Mouse (Mus musculus): ENCODE measurements at regions not wholly inside any gene's neighbourhood (a gene's known extent, or its start where the extent isn't known, plus 50 kb on each side); places are given as distances from the start of the nearest gene placed in this dataset.
A peak's percentile ranks its signal among the peaks of the same experiment; 100 is the strongest.

DNA sequence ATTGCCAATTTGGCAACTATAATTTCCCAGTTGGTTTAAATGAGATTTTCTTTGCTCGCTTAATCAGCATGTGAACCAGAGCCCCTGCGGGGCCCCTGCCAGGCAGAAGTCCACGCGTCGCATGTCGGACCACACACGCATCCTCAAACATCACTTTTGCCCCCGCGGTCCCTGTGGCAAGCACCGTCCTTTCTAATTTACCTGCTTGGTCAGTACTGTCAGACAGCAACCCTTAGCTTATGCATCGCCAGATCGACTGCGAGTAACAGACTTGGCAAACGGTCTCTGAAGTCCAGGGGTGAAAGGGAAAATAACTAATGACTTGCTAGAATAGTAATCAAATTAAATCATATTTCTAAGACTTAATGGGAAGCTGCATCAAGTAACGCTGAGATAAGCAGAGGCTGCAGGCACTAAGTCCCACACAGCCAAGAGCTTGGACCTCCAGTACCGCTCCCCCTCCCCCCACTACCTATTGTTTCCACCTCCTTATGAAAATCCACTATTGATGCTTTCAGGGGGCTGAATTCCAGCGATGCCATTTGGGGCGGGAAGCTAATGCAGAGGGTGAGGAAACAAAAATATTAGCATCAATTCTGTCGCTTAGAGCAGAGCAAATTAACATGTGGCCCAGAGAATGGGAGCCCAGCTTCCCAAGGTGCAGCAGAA is 142.0 kb upstream of the Cntnap4 start:
- no peaks in the 10 kb centered on the region for H3K9me3 ChIP-seq (replicated peaks)
- H3K36me3 ChIP-seq (ENCODE audit: poor library complexity, severe bottlenecking): no peaks in the 10 kb centered on the region
- WGBS: 22% methylated on average over 19 of the region's 19 CpGs
- H3K9ac ChIP-seq: no peak overlapping the region
- ATAC-seq: no peak
- H3K4me1 ChIP-seq: peaks cover 15% of the 10 kb centered on the region
- no peak overlapping the region for H3K27ac ChIP-seq
- H3K4me2 ChIP-seq: peak overlapping the region; percentile 51
- H3K27me3 ChIP-seq: no peaks in the 10 kb centered on the region
- peak overlapping the region; percentile 12 for H3K4me3 ChIP-seq

DNA sequence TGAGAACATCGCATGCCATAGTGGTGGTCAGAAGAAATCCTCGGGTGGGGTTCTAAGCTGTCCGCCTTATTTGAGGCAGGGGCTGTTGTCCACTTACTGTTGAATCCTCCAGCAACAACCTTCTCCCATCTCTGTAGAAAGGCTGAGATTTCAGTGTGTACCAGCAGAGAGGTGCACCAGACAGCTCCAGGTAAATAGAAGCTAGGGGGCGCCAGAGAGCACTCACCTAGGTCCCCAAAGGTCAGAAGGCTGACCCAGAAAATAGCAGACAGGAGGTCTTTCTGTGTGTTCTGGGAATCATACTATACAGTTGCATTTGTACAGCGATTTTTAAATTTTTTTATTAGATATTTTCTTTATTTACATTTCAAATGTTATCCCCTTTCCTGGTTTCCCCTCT is 157.9 kb upstream of the Cntnap4 start:
- WGBS: 89% methylated on average over 5 of the region's 5 CpGs
- Histone ChIP-seq H3K9ac (no peak overlapping the region), H3K36me3 (ENCODE audit: poor library complexity, severe bottlenecking) (no peaks in the 10 kb centered on the region), H3K4me2 (no peak overlapping the region), H3K9me3 (replicated peaks) (no peaks in the 10 kb centered on the region), H3K27ac (no peak overlapping the region), H3K4me1 (no peaks in the 10 kb centered on the region), H3K4me3 (no peak overlapping the region), H3K27me3 (no peaks in the 10 kb centered on the region)
- ATAC-seq: no peak

DNA sequence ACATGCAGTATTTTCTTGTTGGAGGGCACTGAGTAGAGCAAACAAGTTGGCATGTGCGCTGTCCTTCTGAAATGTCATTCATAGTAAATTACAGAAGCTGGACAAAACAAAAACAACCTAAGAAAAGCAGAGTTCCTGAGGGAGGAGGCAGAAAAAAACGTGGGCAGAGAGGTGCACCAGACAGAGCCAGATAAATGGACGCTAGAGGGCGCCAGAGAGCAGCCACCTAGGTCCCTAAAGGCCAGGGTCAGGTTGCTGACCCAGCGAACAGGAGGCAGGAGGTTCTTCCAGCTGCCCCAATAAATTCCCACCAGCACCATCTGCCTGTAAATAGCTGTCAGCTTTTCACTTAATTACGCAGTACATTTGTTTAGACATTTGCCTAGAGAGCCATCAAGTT is 158.6 kb upstream of the Cntnap4 start:
- H3K36me3 ChIP-seq (ENCODE audit: poor library complexity, severe bottlenecking): no peaks in the 10 kb centered on the region
- no peaks in the 10 kb centered on the region for H3K27me3 ChIP-seq
- H3K27ac ChIP-seq: no peak overlapping the region
- H3K9ac ChIP-seq: no peak overlapping the region
- H3K4me1 ChIP-seq: no peaks in the 10 kb centered on the region
- no peak for ATAC-seq
- no peaks in the 10 kb centered on the region for H3K9me3 ChIP-seq (replicated peaks)
- 34% methylated on average over 6 of the region's 6 CpGs for WGBS
- H3K4me3 ChIP-seq: no peak overlapping the region
- no peak overlapping the region for H3K4me2 ChIP-seq

DNA sequence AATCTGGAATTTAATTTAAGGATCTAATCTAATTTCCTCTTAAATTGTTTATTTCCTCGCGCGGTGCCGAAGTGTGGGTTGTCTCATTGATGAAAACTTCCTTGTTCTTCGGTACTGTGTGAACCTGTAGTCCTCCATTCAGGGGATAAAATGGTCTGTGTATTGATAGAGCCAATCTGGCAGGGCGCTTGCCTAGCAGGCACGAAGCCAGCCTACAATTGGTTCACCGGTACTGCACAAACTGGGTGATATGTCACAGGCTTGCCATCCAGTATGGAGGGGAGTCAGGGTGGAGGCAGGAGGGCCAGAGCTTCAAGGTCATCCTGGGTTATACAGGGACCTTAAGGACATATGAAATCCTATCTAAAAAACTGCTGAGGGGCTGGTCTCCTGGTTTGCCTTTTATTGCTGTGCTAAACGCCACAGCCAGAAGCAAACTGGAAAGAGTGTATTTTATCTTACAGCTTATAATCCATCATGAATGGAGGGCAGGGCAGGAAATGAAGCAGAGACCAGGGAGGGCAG is 161.6 kb upstream of the Cntnap4 start:
- no peaks in the 10 kb centered on the region for H3K27me3 ChIP-seq
- H3K36me3 ChIP-seq (ENCODE audit: poor library complexity, severe bottlenecking): no peaks in the 10 kb centered on the region
- ATAC-seq: no peak
- no peak overlapping the region for H3K27ac ChIP-seq
- no peaks in the 10 kb centered on the region for H3K9me3 ChIP-seq (replicated peaks)
- H3K4me1 ChIP-seq: no peaks in the 10 kb centered on the region
- H3K9ac ChIP-seq: no peak overlapping the region
- H3K4me3 ChIP-seq: no peak overlapping the region
- no peak overlapping the region for H3K4me2 ChIP-seq
- 74% methylated on average over 9 of the region's 9 CpGs for WGBS

DNA sequence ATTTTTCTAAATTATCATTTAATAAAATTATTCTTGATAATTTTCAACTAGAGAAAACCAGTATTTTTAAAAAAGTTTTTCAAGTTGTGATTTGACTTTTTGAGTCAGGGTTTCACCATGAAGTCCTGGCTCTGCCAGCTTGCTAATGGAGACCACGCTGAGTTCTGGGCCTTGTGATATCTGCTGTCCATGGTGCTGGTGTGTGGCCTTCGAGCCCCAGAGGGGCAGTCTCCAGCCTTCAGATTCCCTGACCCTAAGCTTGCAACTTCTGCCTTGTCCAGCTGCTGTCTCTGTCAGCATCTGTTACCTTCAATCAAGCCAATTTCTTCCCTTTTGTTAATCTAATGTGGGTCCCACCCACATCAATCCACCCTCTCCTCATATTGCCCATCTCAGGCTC is 165.8 kb upstream of the Cntnap4 start:
- WGBS: 16% methylated on average over 2 of the region's 2 CpGs
- H3K36me3 ChIP-seq (ENCODE audit: poor library complexity, severe bottlenecking): no peaks in the 10 kb centered on the region
- no peak overlapping the region for H3K9ac ChIP-seq

DNA sequence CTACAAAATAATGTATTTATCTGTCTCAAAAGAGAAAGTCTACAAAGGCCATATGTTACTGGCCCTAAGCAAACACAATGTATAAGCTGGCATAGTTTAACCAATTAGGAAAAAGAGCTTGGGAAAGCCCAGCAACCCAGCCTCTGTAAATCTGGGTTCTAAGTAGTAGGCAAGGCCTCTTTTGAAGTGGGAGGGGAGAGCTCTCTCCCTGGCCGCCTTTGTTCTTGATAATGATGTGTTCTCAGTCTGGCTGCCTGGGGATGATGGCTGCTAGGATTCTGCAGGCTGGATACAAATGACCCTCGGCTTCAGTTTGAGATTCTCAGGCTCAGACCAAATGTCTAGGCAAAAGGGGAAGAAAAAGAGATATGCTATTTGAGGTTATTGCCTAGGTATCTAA is 172.4 kb upstream of the Cntnap4 start:
- H3K9ac ChIP-seq: no peak overlapping the region
- H3K27ac ChIP-seq: peak overlapping the region; percentile 16; the same call in 1 of the 2 replicates
- no peaks in the 10 kb centered on the region for H3K27me3 ChIP-seq
- no peaks in the 10 kb centered on the region for H3K36me3 ChIP-seq (ENCODE audit: poor library complexity, severe bottlenecking)
- no peak overlapping the region for H3K4me3 ChIP-seq
- WGBS: 4% methylated on average over 2 of the region's 2 CpGs
- H3K9me3 ChIP-seq (replicated peaks): no peaks in the 10 kb centered on the region; the same call in 1 of the 2 replicates
- ATAC-seq: peak; percentile 82; the same call in 1 of the 2 replicates
- peaks cover 8% of the 10 kb centered on the region; the same call in 1 of the 2 replicates for H3K4me1 ChIP-seq
- H3K4me2 ChIP-seq: no peak overlapping the region

More for the DNA sequence above, 165.8 kb upstream of the Cntnap4 start:
- Histone ChIP-seq H3K27me3 (no peaks in the 10 kb centered on the region), H3K4me2 (no peak overlapping the region), H3K27ac (no peak overlapping the region), H3K4me3 (no peak overlapping the region), H3K4me1 (no peaks in the 10 kb centered on the region), H3K9me3 (replicated peaks) (no peaks in the 10 kb centered on the region)
- ATAC-seq: no peak

DNA sequence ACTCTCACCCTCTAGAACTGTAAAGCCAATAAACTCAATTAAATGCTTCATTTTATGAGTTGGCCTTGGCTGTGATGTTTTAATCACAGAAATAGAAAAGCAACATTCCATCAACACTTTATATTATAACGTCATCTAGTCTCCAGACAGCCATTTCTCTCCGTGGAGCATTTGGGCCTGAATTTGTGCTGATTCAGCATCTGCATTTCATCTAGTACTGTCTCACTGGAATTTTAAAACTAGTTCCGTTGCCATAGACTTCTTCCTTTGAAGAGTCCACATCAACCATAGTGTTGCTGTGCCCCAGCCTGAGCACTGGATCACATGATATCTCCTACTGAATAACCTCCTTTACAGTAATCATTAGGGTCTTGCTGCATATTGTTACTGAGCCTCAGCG is 179.7 kb upstream of the Cntnap4 start:
- no peak for ATAC-seq
- Histone ChIP-seq H3K9ac (no peak overlapping the region), H3K4me1 (no peaks in the 10 kb centered on the region), H3K36me3 (ENCODE audit: poor library complexity, severe bottlenecking) (no peaks in the 10 kb centered on the region), H3K27me3 (no peaks in the 10 kb centered on the region), H3K4me3 (no peak overlapping the region), H3K27ac (no peak overlapping the region), H3K4me2 (no peak overlapping the region), H3K9me3 (replicated peaks) (peaks cover 5% of the 10 kb centered on the region; the same call in 1 of the 2 replicates)
- WGBS: 88% methylated on average over 4 of the region's 4 CpGs

DNA sequence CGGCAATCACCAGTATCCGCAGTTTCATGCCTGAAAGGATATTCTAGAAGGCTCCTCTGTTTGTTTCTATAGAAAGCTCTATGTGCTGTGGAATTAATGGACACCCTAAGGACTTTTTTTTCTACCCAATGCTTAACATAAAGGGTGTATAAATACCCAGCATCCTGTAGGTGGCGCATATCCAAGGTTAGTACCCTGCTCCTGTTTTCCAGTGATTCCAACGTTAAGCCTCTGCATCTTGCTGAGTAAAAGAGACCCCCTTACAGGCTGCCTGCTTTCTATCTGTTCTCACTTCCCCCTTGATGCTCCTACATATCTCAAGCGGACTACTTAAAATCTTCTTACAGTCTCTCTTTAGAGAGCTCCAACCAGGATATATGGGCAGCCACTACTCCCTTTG is 221.5 kb upstream of the Cntnap4 start:
- Histone ChIP-seq H3K9me3 (replicated peaks) (no peaks in the 10 kb centered on the region), H3K4me2 (no peak overlapping the region), H3K27me3 (no peaks in the 10 kb centered on the region), H3K36me3 (ENCODE audit: poor library complexity, severe bottlenecking) (no peaks in the 10 kb centered on the region), H3K9ac (no peak overlapping the region), H3K4me1 (peaks cover 3% of the 10 kb centered on the region; the same call in 1 of the 2 replicates), H3K4me3 (no peak overlapping the region), H3K27ac (no peak overlapping the region)
- 18% methylated on average over 5 of the region's 5 CpGs for WGBS
- ATAC-seq: 0 out of 2 replicates have a peak, but pooled peaks have one; percentile 30

GRCm38 (mm10) chr8:112333171-112333570 is 236.7 kb upstream of the Cntnap4 start:
- 67% methylated on average over 11 of the region's 11 CpGs for WGBS
- no peak for ATAC-seq
- H3K9ac ChIP-seq: no peak overlapping the region
- no peaks in the 10 kb centered on the region for H3K36me3 ChIP-seq (ENCODE audit: poor library complexity, severe bottlenecking)
- 0 out of 2 replicates have a peak, but pooled peaks cover 5% of the 10 kb centered on the region for H3K9me3 ChIP-seq (replicated peaks)
- H3K27me3 ChIP-seq: no peaks in the 10 kb centered on the region
- H3K27ac ChIP-seq: no peak overlapping the region; the same call in 1 of the 2 replicates
- H3K4me1 ChIP-seq: peaks cover 9% of the 10 kb centered on the region
- no peak overlapping the region for H3K4me2 ChIP-seq
- no peak overlapping the region for H3K4me3 ChIP-seq

DNA sequence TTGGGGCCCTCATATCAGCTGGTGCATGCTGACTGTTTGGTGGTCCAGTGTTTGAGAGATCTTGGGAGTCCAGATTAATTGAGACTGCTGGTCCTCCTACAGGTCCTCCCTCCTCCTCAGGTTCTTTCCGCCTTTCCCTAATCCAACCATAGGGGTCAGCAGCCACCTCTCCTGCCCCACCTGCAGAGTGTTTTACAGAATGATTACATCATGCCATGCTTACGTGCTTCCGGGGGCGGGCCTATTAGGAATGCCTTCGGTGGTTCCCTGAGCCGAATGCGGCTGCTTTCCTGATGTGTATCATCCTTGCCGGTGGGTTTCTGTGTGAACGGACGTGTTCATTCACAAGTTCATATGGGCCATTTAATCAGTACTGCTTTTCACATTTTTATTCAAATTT is 237.8 kb upstream of the Cntnap4 start:
- no peak overlapping the region for H3K4me2 ChIP-seq
- no peaks in the 10 kb centered on the region for H3K27me3 ChIP-seq
- no peak overlapping the region for H3K4me3 ChIP-seq
- H3K9me3 ChIP-seq (replicated peaks): 0 out of 2 replicates have a peak, but pooled peaks cover 5% of the 10 kb centered on the region
- no peak overlapping the region for H3K9ac ChIP-seq
- ATAC-seq: no peak
- no peak overlapping the region for H3K27ac ChIP-seq
- H3K4me1 ChIP-seq: peaks cover 9% of the 10 kb centered on the region
- WGBS: 86% methylated on average over 10 of the region's 10 CpGs
- no peaks in the 10 kb centered on the region for H3K36me3 ChIP-seq (ENCODE audit: poor library complexity, severe bottlenecking)

DNA sequence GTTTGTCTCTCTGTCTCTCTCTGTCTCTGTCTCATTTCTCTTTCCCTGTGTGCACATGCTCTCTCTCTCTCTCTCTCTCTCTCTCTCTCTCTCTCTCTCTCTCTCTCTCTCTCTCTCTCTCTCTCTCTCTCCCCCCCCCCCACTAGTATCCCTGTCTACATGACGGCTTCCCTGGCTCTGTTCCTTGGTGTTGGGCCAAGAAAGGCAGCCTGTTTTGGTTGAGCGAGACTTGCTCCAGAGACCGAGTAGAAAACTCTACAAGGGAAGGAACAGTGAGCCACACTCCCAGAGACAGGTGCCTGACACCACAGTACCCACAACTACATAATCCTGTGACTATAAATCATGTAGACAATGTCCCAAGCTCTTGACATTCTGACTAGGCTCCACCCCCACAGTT is 260.0 kb upstream of the Cntnap4 start:
- Histone ChIP-seq H3K9ac (no peak overlapping the region), H3K27ac (no peak overlapping the region), H3K27me3 (no peaks in the 10 kb centered on the region), H3K4me1 (0 out of 2 replicates have a peak, but pooled peaks cover 4% of the 10 kb centered on the region), H3K4me2 (no peak overlapping the region), H3K9me3 (replicated peaks) (no peaks in the 10 kb centered on the region; the same call in 1 of the 2 replicates), H3K36me3 (ENCODE audit: poor library complexity, severe bottlenecking) (no peaks in the 10 kb centered on the region), H3K4me3 (no peak overlapping the region)
- 82% methylated on average over 3 of the region's 3 CpGs for WGBS
- no peak for ATAC-seq

- H3K4me3 ChIP-seq: no peak overlapping the region
- WGBS: 83% methylated on average over 6 of the region's 6 CpGs
- no peaks in the 10 kb centered on the region for H3K36me3 ChIP-seq (ENCODE audit: poor library complexity, severe bottlenecking)
- 0 out of 2 replicates have a peak, but pooled peaks cover 4% of the 10 kb centered on the region for H3K4me1 ChIP-seq
- no peaks in the 10 kb centered on the region; the same call in 1 of the 2 replicates for H3K9me3 ChIP-seq (replicated peaks)
- peak; percentile 85 for ATAC-seq
- no peak overlapping the region for H3K9ac ChIP-seq
- no peak overlapping the region; the same call in 1 of the 2 replicates for H3K27ac ChIP-seq
- no peak overlapping the region for H3K4me2 ChIP-seq
- H3K27me3 ChIP-seq: no peaks in the 10 kb centered on the region
Observed at GRCm38 (mm10) chr8:112308354-112308753, 261.5 kb upstream of the Cntnap4 start.

Measured in forebrain, embryonic 13.5 days (tissue).